Comparison of ENCODE assay signal across 8 mouse cellular contexts in the genomic region with DNA sequence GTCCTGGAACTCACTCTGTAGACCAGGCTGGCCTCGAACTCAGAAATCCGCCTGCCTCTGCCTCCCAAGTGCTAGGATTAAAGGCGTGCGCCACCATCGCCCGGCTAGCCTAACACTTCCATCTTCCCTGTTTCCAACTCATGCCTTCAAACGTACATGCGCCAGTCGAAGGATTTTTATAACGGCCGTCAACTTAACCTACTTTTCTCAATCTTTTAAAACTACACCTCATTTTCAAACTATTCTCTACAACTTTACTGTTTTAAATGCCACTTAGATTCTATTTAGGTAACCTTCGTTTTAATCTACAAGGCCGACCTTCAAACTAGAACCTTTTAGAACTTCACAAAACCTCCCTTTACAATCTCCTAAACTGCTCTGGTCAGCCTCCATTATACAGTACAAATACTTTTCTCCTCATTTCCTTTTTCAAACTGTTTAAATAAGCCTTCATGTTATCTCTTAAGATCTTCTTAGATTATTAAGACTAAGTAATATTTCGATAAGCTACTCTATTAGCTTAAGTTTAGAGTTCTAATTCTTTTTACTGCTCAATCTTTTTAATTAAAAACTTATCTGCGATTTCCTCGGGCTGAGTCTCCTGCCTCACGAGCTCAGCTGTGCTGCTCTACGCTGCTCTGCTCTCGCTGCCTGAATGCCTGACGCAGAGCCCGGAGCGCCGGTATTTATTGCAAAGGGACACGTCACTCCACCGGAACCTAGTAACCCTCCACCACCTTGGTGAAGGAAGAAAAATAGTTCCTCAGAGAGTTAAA. TPM values are rescaled to one million over a fixed set of nuclear protein-coding genes. Genes with fewer than 3 reads are reported as not detected.
A peak's percentile ranks its signal among the peaks of the same experiment; 100 is the strongest.
DNase-seq lines count a peak whose midpoint lies in the region; ATAC-seq and TF ChIP-seq lines count a peak whose summit lies in the region.

No protein-coding gene starts in this region.

- H3K27ac ChIP-seq in forebrain, embryonic 12.5 days, result peak overlapping the region; percentile 100
- peak overlapping the region; percentile 100 for H3K27ac ChIP-seq in heart, postnatal 0 days (ENCODE audit: low read depth)
- H3K27ac ChIP-seq in liver, embryonic 15.5 days (replicated peaks), result peak overlapping the region; percentile 99
- peak overlapping the region; percentile 99; the same call in 1 of the 2 replicates for H3K27ac ChIP-seq in neural tube, embryonic 11.5 days (ENCODE audit: low read depth, low read length)
- H3K27ac ChIP-seq in stomach, embryonic 16.5 days (ENCODE audit: low read length), result peak overlapping the region; percentile 100

- peak; percentile 95 for DNase-seq in c-Kit-positive CD71-positive TER-119-positive erythroid progenitor cells, embryonic 14.5 days (ENCODE audit: low spot score)
- peak; percentile 95 for DNase-seq in heart, postnatal 0 days (ENCODE audit: low spot score)
- DNase-seq in kidney, postnatal 4 days, result peak; percentile 97
- DNase-seq in neural tube, embryonic 11.5 days (ENCODE audit: low spot score), result peak; percentile 92

- H3K36me3 ChIP-seq in E14TG2a.4 (ENCODE audit: insufficient read depth, low read length), result peaks cover 43% of the 10 kb centered on the region
- peaks cover 18% of the 10 kb centered on the region for H3K36me3 ChIP-seq in forebrain, embryonic 12.5 days (replicated peaks)
- peaks cover 34% of the 10 kb centered on the region for H3K36me3 ChIP-seq in heart, postnatal 0 days (replicated peaks; ENCODE audit: control insufficient read depth, insufficient read depth, low read length)
- peaks cover 36% of the 10 kb centered on the region for H3K36me3 ChIP-seq in liver, embryonic 15.5 days (replicated peaks)
- peaks cover 4% of the 10 kb centered on the region; the same call in 1 of the 2 replicates for H3K36me3 ChIP-seq in neural tube, embryonic 11.5 days (ENCODE audit: control insufficient read depth, insufficient read depth, low read length)
- H3K36me3 ChIP-seq in stomach, embryonic 16.5 days (ENCODE audit: control insufficient read depth, insufficient read depth, low read length), result peaks cover under 1% of the 10 kb centered on the region; the same call in 1 of the 2 replicates

- no peaks in the 10 kb centered on the region for H3K27me3 ChIP-seq in E14TG2a.4 (ENCODE audit: insufficient read depth, low read length)
- no peaks in the 10 kb centered on the region for H3K27me3 ChIP-seq in forebrain, embryonic 12.5 days
- H3K27me3 ChIP-seq in heart, postnatal 0 days (ENCODE audit: control insufficient read depth, insufficient read depth, low read length), result no peaks in the 10 kb centered on the region
- H3K27me3 ChIP-seq in liver, embryonic 15.5 days, result no peaks in the 10 kb centered on the region
- H3K27me3 ChIP-seq in neural tube, embryonic 11.5 days (ENCODE audit: control insufficient read depth, insufficient read depth, low read length), result no peaks in the 10 kb centered on the region
- H3K27me3 ChIP-seq in stomach, embryonic 16.5 days (ENCODE audit: control insufficient read depth, insufficient read depth, low read length), result no peaks in the 10 kb centered on the region

- H3K9ac ChIP-seq in forebrain, embryonic 12.5 days, result peak overlapping the region; percentile 99
- peak overlapping the region; percentile 100 for H3K9ac ChIP-seq in heart, postnatal 0 days (replicated peaks; ENCODE audit: low read depth, low read length)
- H3K9ac ChIP-seq in liver, embryonic 15.5 days, result peak overlapping the region; percentile 96
- H3K9ac ChIP-seq in neural tube, embryonic 11.5 days (ENCODE audit: low read length), result peak overlapping the region; percentile 96
- H3K9ac ChIP-seq in stomach, embryonic 16.5 days (ENCODE audit: low read length), result peak overlapping the region; percentile 91

- peak; percentile 97 for TF ChIP-seq EP300 in heart, postnatal 0 days (IDR thresholded peaks at IDR 0.05; ENCODE audit: low read depth)

- WGBS in forebrain, embryonic 12.5 days, result under 1% methylated on average over 25 of the region's 25 CpGs
- WGBS in heart, postnatal 0 days, result under 1% methylated on average over 25 of the region's 25 CpGs
- under 1% methylated on average over 25 of the region's 25 CpGs for WGBS in liver, embryonic 15.5 days (ENCODE audit: insufficient replicate concordance)
- WGBS in neural tube, embryonic 11.5 days, result under 1% methylated on average over 25 of the region's 25 CpGs
- under 1% methylated on average over 25 of the region's 25 CpGs for WGBS in stomach, embryonic 16.5 days

- H3K4me1 ChIP-seq in E14TG2a.4 (replicated peaks; ENCODE audit: low read depth, low read length), result peaks cover 41% of the 10 kb centered on the region
- peaks cover 46% of the 10 kb centered on the region for H3K4me1 ChIP-seq in forebrain, embryonic 12.5 days
- H3K4me1 ChIP-seq in heart, postnatal 0 days (ENCODE audit: control insufficient read depth, insufficient read depth), result peaks cover 38% of the 10 kb centered on the region
- H3K4me1 ChIP-seq in liver, embryonic 15.5 days (replicated peaks), result peaks cover 51% of the 10 kb centered on the region
- H3K4me1 ChIP-seq in neural tube, embryonic 11.5 days (ENCODE audit: control insufficient read depth, insufficient read depth, low read length), result peaks cover 34% of the 10 kb centered on the region
- H3K4me1 ChIP-seq in stomach, embryonic 16.5 days (ENCODE audit: control insufficient read depth, insufficient read depth, low read length), result peaks cover 29% of the 10 kb centered on the region

- ATAC-seq in forebrain, embryonic 12.5 days (ENCODE audit: low FRiP score), result peak; percentile 57; the same call in 1 of the 2 replicates
- ATAC-seq in heart, postnatal 0 days (ENCODE audit: insufficient read depth, low read depth), result peak; percentile 30
- ATAC-seq in liver, embryonic 15.5 days (ENCODE audit: insufficient read depth), result no peak
- ATAC-seq in neural tube, embryonic 11.5 days (ENCODE audit: insufficient read depth, low FRiP score, low TSS enrichment), result 0 out of 2 replicates have a peak, but pooled peaks have one; percentile 41
- peak; percentile 23; the same call in 1 of the 2 replicates for ATAC-seq in stomach, embryonic 16.5 days (ENCODE audit: insufficient read depth, low FRiP score)

- peak overlapping the region; percentile 92 for H3K4me3 ChIP-seq in E14TG2a.4 (replicated peaks; ENCODE audit: low read length)
- H3K4me3 ChIP-seq in forebrain, embryonic 12.5 days (replicated peaks), result peak overlapping the region; percentile 99
- peak overlapping the region; percentile 90 for H3K4me3 ChIP-seq in heart, postnatal 0 days (ENCODE audit: low read depth, low read length)
- H3K4me3 ChIP-seq in liver, embryonic 15.5 days (replicated peaks), result peak overlapping the region; percentile 84
- peak overlapping the region; percentile 71 for H3K4me3 ChIP-seq in neural tube, embryonic 11.5 days (ENCODE audit: low read depth, low read length)
- H3K4me3 ChIP-seq in stomach, embryonic 16.5 days (replicated peaks; ENCODE audit: low read length), result peak overlapping the region; percentile 97

- H3K4me2 ChIP-seq in forebrain, embryonic 12.5 days, result peak overlapping the region; percentile 95
- H3K4me2 ChIP-seq in heart, postnatal 0 days (ENCODE audit: low read depth, low read length), result peak overlapping the region; percentile 84
- H3K4me2 ChIP-seq in liver, embryonic 15.5 days, result peak overlapping the region; percentile 93
- H3K4me2 ChIP-seq in neural tube, embryonic 11.5 days (ENCODE audit: low read depth), result peak overlapping the region; percentile 90
- peak overlapping the region; percentile 98 for H3K4me2 ChIP-seq in stomach, embryonic 16.5 days (ENCODE audit: low read depth, low read length)

- no peaks in the 10 kb centered on the region for H3K9me3 ChIP-seq in E14TG2a.4 (ENCODE audit: low read length)
- H3K9me3 ChIP-seq in forebrain, embryonic 12.5 days, result no peaks in the 10 kb centered on the region
- no peaks in the 10 kb centered on the region for H3K9me3 ChIP-seq in heart, postnatal 0 days (replicated peaks; ENCODE audit: control insufficient read depth, low read length)
- no peaks in the 10 kb centered on the region for H3K9me3 ChIP-seq in liver, embryonic 15.5 days (replicated peaks)
- no peaks in the 10 kb centered on the region for H3K9me3 ChIP-seq in neural tube, embryonic 11.5 days (ENCODE audit: control insufficient read depth, low read length)
- H3K9me3 ChIP-seq in stomach, embryonic 16.5 days (replicated peaks; ENCODE audit: control insufficient read depth, low read length), result no peaks in the 10 kb centered on the region

- TF ChIP-seq CTCF in E14TG2a.4 (conservative IDR thresholded peaks at IDR 0.05; ENCODE audit: low read length), result no peak
- TF ChIP-seq CTCF in heart, postnatal 0 days (IDR thresholded peaks at IDR 0.05; ENCODE audit: low read depth), result no peak

RNA-seq across cellular contexts. Expression of gene Scyl1, which starts 31.0 kb away (rescaled TPM):
- polyA plus RNA-seq in forebrain, embryonic 12.5 days (2016; fragmentation: Nextera tagmentation; extraction: Ambion mirVana), result 63.4 and 65.3 TPM in 2 replicates
- 78.0 and 82.4 TPM in 2 replicates for total RNA-seq in heart, postnatal 0 days (2014; rRNA removed; ENCODE audit: low replicate concordance)
- 46.1 and 47.1 TPM in 2 replicates for polyA plus RNA-seq in heart, postnatal 0 days (2015; fragmentation: Nextera tagmentation; extraction: Ambion mirVana)
- 21.1 and 24.4 TPM in 2 replicates for polyA plus RNA-seq in liver, embryonic 15.5 days (2015; fragmentation: Nextera tagmentation; extraction: Ambion mirVana)
- polyA plus RNA-seq in neural tube, embryonic 11.5 days (2014; fragmentation: Nextera tagmentation; extraction: Ambion mirVana), result 63.9 and 67.4 TPM in 2 replicates
- polyA plus RNA-seq in stomach, embryonic 16.5 days (2015; fragmentation: Nextera tagmentation; extraction: Ambion mirVana), result 66.3 and 67.8 TPM in 2 replicates
